Mouse (Mus musculus) forebrain, embryonic 16.5 days (tissue): ENCODE data around the gene Ier5l. TPM values are rescaled to one million over a fixed set of nuclear protein-coding genes. Genes with fewer than 3 reads are reported as not detected.

ENCODE experiments used
- ATAC-seq: fragments of 200-750 bp; cut with Nextera tagmentation; 2 replicates; pipeline ENCODE4 v1.8.0; 2017; ENCODE audit warnings: mild to moderate bottlenecking, moderate library complexity
- H3K27ac ChIP-seq: fragments of 300-500 bp; sonication (generic); 2 replicates; pipeline ENCODE4 v1.5.1; 2014; ENCODE audit warnings: low read length, control low read depth
- H3K27me3 ChIP-seq: fragments of 300-500 bp; sonication (generic); replicated peaks from 2 replicates; pipeline ENCODE4 v1.6.1; 2014; ENCODE audit warnings: low read length; ENCODE audit not compliant: control insufficient read depth, insufficient read depth
- H3K36me3 ChIP-seq: fragments of 300-500 bp; sonication (generic); 2 replicates; pipeline ENCODE4 v1.6.1; 2014; ENCODE audit not compliant: control insufficient read depth, insufficient read depth
- H3K4me1 ChIP-seq: fragments of 300-500 bp; sonication (generic); replicated peaks from 2 replicates; pipeline ENCODE4 v1.6.1; 2014; ENCODE audit warnings: low read length; ENCODE audit not compliant: control insufficient read depth, insufficient read depth
- H3K4me2 ChIP-seq: fragments of 300-500 bp; sonication (generic); 2 replicates; pipeline ENCODE4 v1.6.1; 2014; ENCODE audit warnings: mild to moderate bottlenecking, low read length, control low read depth
- H3K4me3 ChIP-seq: fragments of 300-500 bp; sonication (generic); replicated peaks from 2 replicates; pipeline ENCODE4 v1.5.1; 2014; ENCODE audit warnings: mild to moderate bottlenecking, low read length, control low read depth
- H3K9ac ChIP-seq: fragments of 300-500 bp; sonication (generic); replicated peaks from 2 replicates; pipeline ENCODE4 v1.6.1; 2014; ENCODE audit warnings: low read depth, low read length, control low read depth
- H3K9me3 ChIP-seq: fragments of 300-500 bp; sonication (generic); 2 replicates; pipeline ENCODE4 v1.6.1; 2016; ENCODE audit warnings: low read length; ENCODE audit not compliant: control insufficient read depth
- WGBS: fragments of 180-500 bp; shearing (Covaris S2); extraction: QIAGEN DNeasy Blood & Tissue Kit; methylation state at CpG from one replicate; pipeline ENCODE4 v1.1.7; 2014; 5-methylcytosine and 5-hydroxymethylcytosine counted together
- polyA plus RNA-seq: library from polyadenylated mRNA; unstranded; fragments of >200 nt; fragmentation: Nextera tagmentation; extraction: Ambion mirVana; gene quantifications from 2 replicates; pipeline ENCODE4 v1.2.1, GENCODE M21; 2015

Ier5l gene
- polyA plus RNA-seq, 1 experiment from 2014 or later: 1.8 TPM

DNA sequence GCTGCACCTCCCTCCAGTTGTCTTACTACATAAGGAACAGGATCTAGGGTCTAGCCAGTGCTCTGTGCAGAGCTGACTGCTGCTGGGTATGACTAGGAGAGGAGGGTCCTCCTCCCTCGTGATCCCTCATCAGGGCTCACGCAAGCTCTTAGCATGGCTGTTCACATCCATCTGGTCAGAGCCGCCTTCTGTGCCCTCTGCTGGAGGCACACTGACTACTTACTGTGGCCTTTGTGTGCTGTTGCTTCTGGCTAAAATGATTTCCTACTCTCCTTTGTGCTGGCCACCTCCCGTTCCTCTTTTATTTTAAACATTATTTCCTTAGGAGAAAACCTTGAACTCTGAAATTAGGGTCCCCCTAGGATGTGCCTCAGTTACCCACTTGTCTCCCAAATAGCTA lies 37.2 kb downstream of the Ier5l start:
- ATAC-seq: no peak
- no peak overlapping the region for H3K27ac ChIP-seq
- no peaks in the 10 kb centered on the region for H3K9me3 ChIP-seq
- H3K36me3 ChIP-seq: peaks cover 25% of the 10 kb centered on the region
- H3K9ac ChIP-seq: no peak overlapping the region
- H3K4me3 ChIP-seq: no peak overlapping the region
- H3K27me3 ChIP-seq: no peaks in the 10 kb centered on the region
- 84% methylated on average over 4 of the region's 4 CpGs for WGBS
- H3K4me2 ChIP-seq: no peak overlapping the region
- H3K4me1 ChIP-seq: peaks cover 16% of the 10 kb centered on the region

GRCm38 (mm10) chr2:30436156-30436545 lies 37.9 kb downstream of the Ier5l start:
- no peak for ATAC-seq
- Histone ChIP-seq H3K27me3 (no peaks in the 10 kb centered on the region), H3K9ac (no peak overlapping the region), H3K4me2 (no peak overlapping the region), H3K27ac (no peak overlapping the region), H3K36me3 (peaks cover 29% of the 10 kb centered on the region), H3K9me3 (no peaks in the 10 kb centered on the region), H3K4me1 (peaks cover 10% of the 10 kb centered on the region), H3K4me3 (no peak overlapping the region)
- 80% methylated on average over 5 of the region's 5 CpGs for WGBS

DNA sequence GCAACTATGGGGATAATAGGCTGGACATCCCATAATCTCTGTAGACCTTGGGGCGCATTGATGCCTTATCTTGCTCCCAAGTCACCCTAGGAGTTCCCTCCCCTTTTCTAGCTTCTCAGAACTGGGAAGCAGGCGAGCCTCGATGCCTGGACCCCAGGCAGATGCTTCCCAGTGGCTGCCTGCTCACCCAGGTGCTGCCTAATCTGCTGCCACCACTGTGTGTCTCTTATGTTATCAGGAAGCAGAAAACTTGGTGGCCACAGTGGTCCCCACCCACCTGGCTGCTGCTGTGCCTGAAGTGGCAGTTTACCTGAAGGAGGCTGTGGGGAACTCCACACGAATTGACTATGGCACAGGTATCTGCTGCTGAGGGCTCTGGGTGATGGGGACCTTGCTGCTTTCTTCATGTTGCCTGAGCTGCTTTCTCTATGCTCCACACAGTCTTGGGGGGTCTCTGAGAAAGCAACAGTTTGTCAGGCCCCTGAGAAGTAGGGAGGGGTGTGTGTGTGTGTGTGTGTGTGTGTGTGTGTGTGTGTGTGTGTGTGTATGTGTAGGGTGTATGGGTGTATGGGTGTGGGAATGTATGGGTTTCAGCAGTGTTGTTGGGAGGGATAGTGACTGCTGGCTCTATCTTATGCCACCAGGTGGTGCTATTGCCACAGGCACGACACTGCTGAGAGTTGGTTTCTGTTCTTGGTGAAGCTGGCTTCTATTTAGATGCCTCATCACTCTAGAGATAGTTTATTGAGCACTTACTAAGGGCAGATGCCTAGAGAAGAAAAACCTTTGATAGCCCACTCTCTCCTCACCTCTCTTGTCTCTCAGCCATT lies 38.5 kb downstream of the Ier5l start:
- Histone ChIP-seq H3K4me2 (no peak overlapping the region), H3K9me3 (no peaks in the 10 kb centered on the region), H3K27me3 (no peaks in the 10 kb centered on the region), H3K4me1 (peaks cover 4% of the 10 kb centered on the region; the same call in 1 of the 2 replicates), H3K4me3 (no peak overlapping the region), H3K9ac (no peak overlapping the region), H3K27ac (no peak overlapping the region), H3K36me3 (peaks cover 29% of the 10 kb centered on the region)
- ATAC-seq: peak; percentile 76
- WGBS: 56% methylated on average over 5 of the region's 5 CpGs

GRCm38 (mm10) chr2:30429156-30429555 lies 44.9 kb downstream of the Ier5l start:
- no peak overlapping the region for H3K4me3 ChIP-seq
- no peaks in the 10 kb centered on the region for H3K27me3 ChIP-seq
- H3K36me3 ChIP-seq: peaks cover 41% of the 10 kb centered on the region
- H3K9me3 ChIP-seq: no peaks in the 10 kb centered on the region
- ATAC-seq: no peak
- no peaks in the 10 kb centered on the region for H3K4me1 ChIP-seq
- no peak overlapping the region for H3K27ac ChIP-seq
- no peak overlapping the region for H3K4me2 ChIP-seq
- H3K9ac ChIP-seq: no peak overlapping the region

Other genes with a start within 250 kb of the Ier5l start
- gene Lrrc8a, start 236.5 kb downstream of the Ier5l start, polyA plus RNA-seq: 58.9 and 59.7 TPM in 2 replicates
- gene Gm28035, start 233.7 kb downstream of the Ier5l start, polyA plus RNA-seq: 0.46 and 0.58 TPM in 2 replicates
- 9.4 and 9.5 TPM in 2 replicates for gene Phyhd1, start 208.0 kb downstream of the Ier5l start, polyA plus RNA-seq
- not detected in 2 replicates for gene Gm28038, start 193.2 kb downstream of the Ier5l start, polyA plus RNA-seq
- 30.2 and 35.9 TPM in 2 replicates for gene Dolk, start 187.9 kb downstream of the Ier5l start, polyA plus RNA-seq
- gene Nup188, start 187.8 kb downstream of the Ier5l start, polyA plus RNA-seq: 25.3 and 26.2 TPM in 2 replicates
- gene Sh3glb2, start 114.9 kb downstream of the Ier5l start, polyA plus RNA-seq: 159 and 203 TPM in 2 replicates
- 29.7 and 35.6 TPM in 2 replicates for gene Miga2, start 110.0 kb downstream of the Ier5l start, polyA plus RNA-seq
- gene Dolpp1, start 82.0 kb downstream of the Ier5l start, polyA plus RNA-seq: 59.3 and 66.5 TPM in 2 replicates
- 21.3 and 21.4 TPM in 2 replicates for gene Crat, start 58.4 kb downstream of the Ier5l start, polyA plus RNA-seq
- gene Ptpa, start 58.2 kb downstream of the Ier5l start, polyA plus RNA-seq: 146 and 163 TPM in 2 replicates
- gene Cstad, start 120.8 kb upstream of the Ier5l start, polyA plus RNA-seq: 0.89 and 0.93 TPM in 2 replicates